Mouse (Mus musculus): ENCODE data around the gene Sept10.
A peak's percentile ranks its signal among the peaks of the same experiment; 100 is the strongest.

Sept10 gene

GRCm38 (mm10) chr10:59172539-59172938 lies 49.1 kb downstream of the Sept10 start:
- no peak for TF ChIP-seq GATA4 (IDR thresholded peaks at IDR 0.05; ENCODE audit: insufficient replicate concordance, low read length)

- TF ChIP-seq GATA4 (IDR thresholded peaks at IDR 0.05; ENCODE audit: insufficient replicate concordance, low read length) = no peak
Measured at GRCm38 (mm10) chr10:59171042-59171441, 50.6 kb downstream of the Sept10 start.

GRCm38 (mm10) chr10:59166104-59166944 lies 55.3 kb downstream of the Sept10 start:
- no peak for TF ChIP-seq GATA4 (IDR thresholded peaks at IDR 0.05; ENCODE audit: insufficient replicate concordance, low read length)

GRCm38 (mm10) chr10:59162185-59162897 lies 59.3 kb downstream of the Sept10 start:
- no peak for TF ChIP-seq GATA4 (IDR thresholded peaks at IDR 0.05; ENCODE audit: insufficient replicate concordance, low read length)

GRCm38 (mm10) chr10:59158627-59159026 lies 63.0 kb downstream of the Sept10 start:
- no peak for TF ChIP-seq GATA4 (IDR thresholded peaks at IDR 0.05; ENCODE audit: insufficient replicate concordance, low read length)

- TF ChIP-seq GATA4 (IDR thresholded peaks at IDR 0.05; ENCODE audit: insufficient replicate concordance, low read length) = peak; percentile 87
Measured at GRCm38 (mm10) chr10:59152544-59153081, 69.0 kb downstream of the Sept10 start.

GRCm38 (mm10) chr10:59150938-59151657 lies 70.5 kb downstream of the Sept10 start:
- no peak for TF ChIP-seq GATA4 (IDR thresholded peaks at IDR 0.05; ENCODE audit: insufficient replicate concordance, low read length)

GRCm38 (mm10) chr10:59149956-59150383 lies 71.7 kb downstream of the Sept10 start:
- TF ChIP-seq GATA4 (IDR thresholded peaks at IDR 0.05; ENCODE audit: insufficient replicate concordance, low read length) = no peak

GRCm38 (mm10) chr10:59133478-59134009 lies 88.1 kb downstream of the Sept10 start:
- no peak for TF ChIP-seq GATA4 (IDR thresholded peaks at IDR 0.05; ENCODE audit: insufficient replicate concordance, low read length)

GRCm38 (mm10) chr10:59131926-59132628 lies 89.6 kb downstream of the Sept10 start:
- no peak for TF ChIP-seq GATA4 (IDR thresholded peaks at IDR 0.05; ENCODE audit: insufficient replicate concordance, low read length)

- TF ChIP-seq GATA4 (IDR thresholded peaks at IDR 0.05; ENCODE audit: insufficient replicate concordance, low read length) = no peak
Measured at GRCm38 (mm10) chr10:59127637-59128036, 94.0 kb downstream of the Sept10 start.

- TF ChIP-seq GATA4 (IDR thresholded peaks at IDR 0.05; ENCODE audit: insufficient replicate concordance, low read length) = no peak
Measured at GRCm38 (mm10) chr10:59125497-59125896, 96.2 kb downstream of the Sept10 start.

GRCm38 (mm10) chr10:59119811-59120210 lies 101.8 kb downstream of the Sept10 start:
- no peak for TF ChIP-seq GATA4 (IDR thresholded peaks at IDR 0.05; ENCODE audit: insufficient replicate concordance, low read length)

GRCm38 (mm10) chr10:59119001-59119400 lies 102.6 kb downstream of the Sept10 start:
- no peak for TF ChIP-seq GATA4 (IDR thresholded peaks at IDR 0.05; ENCODE audit: insufficient replicate concordance, low read length)

Data from liver, adult (tissue).